Mouse (Mus musculus): Measurements from ENCODE around the gene Ptprr. TPM values are rescaled to one million over a fixed set of nuclear protein-coding genes. Genes with fewer than 3 reads are reported as not detected.

Ptprr gene
- polyA plus RNA-seq, 1 experiment from 2014 or later, result 0.85 TPM

- DNase-seq (ENCODE audit: low spot score), result no peak
- Histone ChIP-seq H3K4me3 (no peak overlapping the region), H3K9me3 (no peaks in the 10 kb centered on the region), H3K4me1 (no peaks in the 10 kb centered on the region), H3K27me3 (replicated peaks; ENCODE audit: low read depth, poor library complexity, severe bottlenecking) (no peaks in the 10 kb centered on the region), H3K36me3 (replicated peaks) (no peaks in the 10 kb centered on the region), H3K27ac (replicated peaks) (no peak overlapping the region)
- WGBS, result 87% methylated on average over 2 of the region's 2 CpGs
Observed at GRCm38 (mm10) chr10:116123808-116124207, 105.8 kb downstream of the Ptprr start.

GRCm38 (mm10) chr10:116125364-116125763 is 107.4 kb downstream of the Ptprr start:
- Histone ChIP-seq H3K4me1 (no peaks in the 10 kb centered on the region), H3K9me3 (no peaks in the 10 kb centered on the region), H3K36me3 (replicated peaks) (no peaks in the 10 kb centered on the region), H3K27ac (replicated peaks) (no peak overlapping the region), H3K27me3 (replicated peaks; ENCODE audit: low read depth, poor library complexity, severe bottlenecking) (no peaks in the 10 kb centered on the region), H3K4me3 (no peak overlapping the region)
- WGBS, result 83% methylated on average over 5 of the region's 5 CpGs
- no peak for DNase-seq (ENCODE audit: low spot score)

GRCm38 (mm10) chr10:116130401-116130800 is 112.4 kb downstream of the Ptprr start:
- 85% methylated on average over 3 of the region's 3 CpGs for WGBS
- Histone ChIP-seq H3K36me3 (replicated peaks) (no peaks in the 10 kb centered on the region), H3K27me3 (replicated peaks; ENCODE audit: low read depth, poor library complexity, severe bottlenecking) (no peaks in the 10 kb centered on the region), H3K27ac (replicated peaks) (no peak overlapping the region), H3K4me3 (no peak overlapping the region), H3K4me1 (peaks cover 4% of the 10 kb centered on the region; the same call in 1 of the 2 replicates), H3K9me3 (no peaks in the 10 kb centered on the region)
- no peak for DNase-seq (ENCODE audit: low spot score)

- DNase-seq (ENCODE audit: low spot score), result no peak
- H3K9me3 ChIP-seq, result no peaks in the 10 kb centered on the region
- WGBS, result 90% methylated on average over 4 of the region's 4 CpGs
- peaks cover 4% of the 10 kb centered on the region; the same call in 1 of the 2 replicates for H3K4me1 ChIP-seq
- no peaks in the 10 kb centered on the region for H3K27me3 ChIP-seq (replicated peaks; ENCODE audit: low read depth, poor library complexity, severe bottlenecking)
- no peaks in the 10 kb centered on the region for H3K36me3 ChIP-seq (replicated peaks)
- H3K4me3 ChIP-seq, result no peak overlapping the region
- no peak overlapping the region for H3K27ac ChIP-seq (replicated peaks)
Observed at GRCm38 (mm10) chr10:116131223-116131622, 113.2 kb downstream of the Ptprr start.

- 75% methylated on average over 4 of the region's 4 CpGs for WGBS
- H3K9me3 ChIP-seq, result no peaks in the 10 kb centered on the region
- DNase-seq (ENCODE audit: low spot score), result no peak
Observed at GRCm38 (mm10) chr10:116132233-116132632, 114.2 kb downstream of the Ptprr start.

GRCm38 (mm10) chr10:116135187-116135586 is 117.2 kb downstream of the Ptprr start:
- no peaks in the 10 kb centered on the region for H3K9me3 ChIP-seq
- peaks cover 4% of the 10 kb centered on the region; the same call in 1 of the 2 replicates for H3K4me1 ChIP-seq
- WGBS, result 88% methylated on average over 2 of the region's 2 CpGs
- no peak for DNase-seq (ENCODE audit: low spot score)
- H3K27ac ChIP-seq (replicated peaks), result no peak overlapping the region
- no peaks in the 10 kb centered on the region for H3K36me3 ChIP-seq (replicated peaks)
- no peak overlapping the region for H3K4me3 ChIP-seq
- H3K27me3 ChIP-seq (replicated peaks; ENCODE audit: low read depth, poor library complexity, severe bottlenecking), result no peaks in the 10 kb centered on the region

More at GRCm38 (mm10) chr10:116132233-116132632, 114.2 kb downstream of the Ptprr start:
- peaks cover 4% of the 10 kb centered on the region; the same call in 1 of the 2 replicates for H3K4me1 ChIP-seq
- H3K36me3 ChIP-seq (replicated peaks), result no peaks in the 10 kb centered on the region
- no peaks in the 10 kb centered on the region for H3K27me3 ChIP-seq (replicated peaks; ENCODE audit: low read depth, poor library complexity, severe bottlenecking)
- no peak overlapping the region for H3K27ac ChIP-seq (replicated peaks)
- no peak overlapping the region for H3K4me3 ChIP-seq

- Histone ChIP-seq H3K9me3 (no peaks in the 10 kb centered on the region), H3K4me3 (no peak overlapping the region), H3K27me3 (replicated peaks; ENCODE audit: low read depth, poor library complexity, severe bottlenecking) (no peaks in the 10 kb centered on the region), H3K27ac (replicated peaks) (no peak overlapping the region), H3K36me3 (replicated peaks) (no peaks in the 10 kb centered on the region), H3K4me1 (no peaks in the 10 kb centered on the region)
- WGBS, result 94% methylated on average over 8 of the region's 8 CpGs
- no peak for DNase-seq (ENCODE audit: low spot score)
Observed at GRCm38 (mm10) chr10:116140226-116140625, 122.2 kb downstream of the Ptprr start.

- no peaks in the 10 kb centered on the region for H3K36me3 ChIP-seq (replicated peaks)
- no peaks in the 10 kb centered on the region for H3K4me1 ChIP-seq
- H3K9me3 ChIP-seq, result no peaks in the 10 kb centered on the region
- no peak overlapping the region for H3K27ac ChIP-seq (replicated peaks)
- no peak for DNase-seq (ENCODE audit: low spot score)
- no peaks in the 10 kb centered on the region for H3K27me3 ChIP-seq (replicated peaks; ENCODE audit: low read depth, poor library complexity, severe bottlenecking)
- 90% methylated on average over 10 of the region's 10 CpGs for WGBS
- no peak overlapping the region for H3K4me3 ChIP-seq
Observed at GRCm38 (mm10) chr10:116143684-116144083, 125.7 kb downstream of the Ptprr start.

GRCm38 (mm10) chr10:116146091-116146490 is 128.1 kb downstream of the Ptprr start:
- DNase-seq (ENCODE audit: low spot score), result no peak
- Histone ChIP-seq H3K4me1 (no peaks in the 10 kb centered on the region), H3K27ac (replicated peaks) (no peak overlapping the region)

GRCm38 (mm10) chr10:116154707-116155106 is 136.7 kb downstream of the Ptprr start:
- 81% methylated on average over 5 of the region's 5 CpGs for whole genome bisulfite sequencing
- Histone ChIP-seq H3K27me3 (replicated peaks; ENCODE audit: low read depth, poor library complexity, severe bottlenecking) (no peaks in the 10 kb centered on the region), H3K9me3 (peaks cover 9% of the 10 kb centered on the region; the same call in 1 of the 2 replicates), H3K36me3 (replicated peaks) (no peaks in the 10 kb centered on the region), H3K27ac (replicated peaks) (no peak overlapping the region), H3K4me1 (no peaks in the 10 kb centered on the region), H3K4me3 (no peak overlapping the region)
- no peak for DNase-seq (ENCODE audit: low spot score)

More at GRCm38 (mm10) chr10:116146091-116146490, 128.1 kb downstream of the Ptprr start:
- Histone ChIP-seq H3K4me3 (no peak overlapping the region), H3K9me3 (no peaks in the 10 kb centered on the region), H3K27me3 (replicated peaks; ENCODE audit: low read depth, poor library complexity, severe bottlenecking) (no peaks in the 10 kb centered on the region), H3K36me3 (replicated peaks) (no peaks in the 10 kb centered on the region)
- WGBS, result 66% methylated on average over 9 of the region's 9 CpGs

GRCm38 (mm10) chr10:116156699-116157098 is 138.7 kb downstream of the Ptprr start:
- Histone ChIP-seq H3K27me3 (replicated peaks; ENCODE audit: low read depth, poor library complexity, severe bottlenecking) (no peaks in the 10 kb centered on the region), H3K4me1 (no peaks in the 10 kb centered on the region), H3K4me3 (no peak overlapping the region), H3K27ac (replicated peaks) (no peak overlapping the region), H3K36me3 (replicated peaks) (no peaks in the 10 kb centered on the region), H3K9me3 (peaks cover 9% of the 10 kb centered on the region; the same call in 1 of the 2 replicates)
- 87% methylated on average over 1 of the region's 1 CpGs for WGBS
- DNase-seq (ENCODE audit: low spot score), result no peak

GRCm38 (mm10) chr10:116162338-116162737 is 144.3 kb downstream of the Ptprr start:
- H3K4me1 ChIP-seq, result no peaks in the 10 kb centered on the region
- no peaks in the 10 kb centered on the region for H3K36me3 ChIP-seq (replicated peaks)
- H3K4me3 ChIP-seq, result no peak overlapping the region
- no peak overlapping the region for H3K27ac ChIP-seq (replicated peaks)
- peak; percentile 12 for DNase-seq (ENCODE audit: low spot score)
- 58% methylated on average over 12 of the region's 12 CpGs for WGBS
- H3K27me3 ChIP-seq (replicated peaks; ENCODE audit: low read depth, poor library complexity, severe bottlenecking), result no peaks in the 10 kb centered on the region
- H3K9me3 ChIP-seq, result no peaks in the 10 kb centered on the region

GRCm38 (mm10) chr10:116175324-116175883 is 157.4 kb downstream of the Ptprr start:
- DNase-seq (ENCODE audit: low spot score), result no peak
- no peak overlapping the region for H3K4me3 ChIP-seq
- no peaks in the 10 kb centered on the region for H3K36me3 ChIP-seq (replicated peaks)
- 67% methylated on average over 10 of the region's 10 CpGs for WGBS
- H3K4me1 ChIP-seq, result peaks cover 8% of the 10 kb centered on the region
- no peaks in the 10 kb centered on the region for H3K9me3 ChIP-seq
- 0 out of 2 replicates have a peak, but pooled peaks cover 3% of the 10 kb centered on the region for H3K27me3 ChIP-seq (replicated peaks; ENCODE audit: low read depth, poor library complexity, severe bottlenecking)
- no peak overlapping the region for H3K27ac ChIP-seq (replicated peaks)
